Mouse (Mus musculus) neural tube, embryonic 13.5 days (tissue): ENCODE results near the gene Fam214b. TPM values are rescaled to one million over a fixed set of nuclear protein-coding genes. Genes with fewer than 3 reads are reported as not detected.

Source experiments
- ATAC-seq: fragments of 200-750 bp; cut with Nextera tagmentation; 2 replicates; pipeline ENCODE4 v1.8.0; 2017; ENCODE audit warnings: low read depth, mild to moderate bottlenecking, moderate TSS enrichment, moderate library complexity
- H3K27ac ChIP-seq: fragments of 300-500 bp; sonication (generic); replicated peaks from 2 replicates; pipeline ENCODE4 v1.5.1; 2015; ENCODE audit warnings: moderate library complexity, mild to moderate bottlenecking, inconsistent platforms
- H3K27me3 ChIP-seq: fragments of 300-500 bp; sonication (generic); 2 replicates; pipeline ENCODE4 v1.6.1; 2015; ENCODE audit warnings: mild to moderate bottlenecking, inconsistent platforms
- H3K36me3 ChIP-seq: fragments of 300-500 bp; sonication (generic); 2 replicates; pipeline ENCODE4 v1.6.1; 2015; ENCODE audit warnings: mild to moderate bottlenecking, inconsistent platforms
- H3K4me1 ChIP-seq: fragments of 300-500 bp; sonication (generic); replicated peaks from 2 replicates; pipeline ENCODE4 v1.6.1; 2015; ENCODE audit warnings: inconsistent platforms
- H3K4me2 ChIP-seq: fragments of 300-500 bp; sonication (generic); 2 replicates; pipeline ENCODE4 v1.6.1; 2015; ENCODE audit warnings: inconsistent platforms, mild to moderate bottlenecking, moderate library complexity
- H3K4me3 ChIP-seq: fragments of 300-500 bp; sonication (generic); 2 replicates; pipeline ENCODE4 v1.5.1; 2015; ENCODE audit warnings: mild to moderate bottlenecking, inconsistent platforms
- H3K9ac ChIP-seq: fragments of 300-500 bp; sonication (generic); 2 replicates; pipeline ENCODE4 v1.6.1; 2015; ENCODE audit warnings: moderate library complexity, mild to moderate bottlenecking, inconsistent platforms
- H3K9me3 ChIP-seq: fragments of 300-500 bp; sonication (generic); 2 replicates; pipeline ENCODE4 v1.6.1; 2016; ENCODE audit warnings: inconsistent platforms
- WGBS: fragments of 180-500 bp; shearing (Covaris S2); methylation state at CpG from one replicate; pipeline ENCODE4 v1.1.7; 2015; 5-methylcytosine and 5-hydroxymethylcytosine counted together
- polyA plus RNA-seq: library from polyadenylated mRNA; unstranded; fragments of >200 nt; fragmentation: Nextera tagmentation; extraction: Ambion mirVana; gene quantifications from 2 replicates; pipeline ENCODE4 v1.2.1, GENCODE M21; 2015

The Fam214b gene
- polyA plus RNA-seq, 1 experiment from 2014 or later: 29.9 TPM

DNA sequence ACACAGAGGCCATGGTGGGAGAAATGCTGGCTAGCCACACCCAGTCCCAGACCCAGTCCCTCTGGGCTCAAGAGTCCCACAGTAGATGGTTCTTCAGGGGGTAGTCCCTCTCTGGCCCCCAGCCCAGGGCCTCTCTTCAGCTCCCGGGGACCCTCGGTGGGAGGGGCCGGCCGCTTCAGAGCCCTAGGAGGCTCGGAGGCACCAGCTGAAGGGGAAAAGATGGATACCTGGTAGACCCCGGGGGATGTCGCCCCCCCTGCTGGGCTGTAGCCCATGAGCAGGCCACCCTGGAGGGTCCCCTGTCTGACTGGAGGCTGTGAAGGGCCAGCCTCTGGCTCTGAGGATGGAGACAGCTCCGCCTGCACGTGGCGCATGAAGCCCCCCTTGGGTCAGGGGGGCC, 9.7 kb downstream of the Fam214b start:
- Histone ChIP-seq H3K9me3 (no peaks in the 10 kb centered on the region), H3K27me3 (no peaks in the 10 kb centered on the region), H3K27ac (no peak overlapping the region), H3K9ac (no peak overlapping the region), H3K4me3 (no peak overlapping the region), H3K4me1 (peaks cover 48% of the 10 kb centered on the region), H3K4me2 (no peak overlapping the region), H3K36me3 (peaks cover 46% of the 10 kb centered on the region)
- WGBS: 90% methylated on average over 10 of the region's 10 CpGs
- ATAC-seq: no peak

DNA sequence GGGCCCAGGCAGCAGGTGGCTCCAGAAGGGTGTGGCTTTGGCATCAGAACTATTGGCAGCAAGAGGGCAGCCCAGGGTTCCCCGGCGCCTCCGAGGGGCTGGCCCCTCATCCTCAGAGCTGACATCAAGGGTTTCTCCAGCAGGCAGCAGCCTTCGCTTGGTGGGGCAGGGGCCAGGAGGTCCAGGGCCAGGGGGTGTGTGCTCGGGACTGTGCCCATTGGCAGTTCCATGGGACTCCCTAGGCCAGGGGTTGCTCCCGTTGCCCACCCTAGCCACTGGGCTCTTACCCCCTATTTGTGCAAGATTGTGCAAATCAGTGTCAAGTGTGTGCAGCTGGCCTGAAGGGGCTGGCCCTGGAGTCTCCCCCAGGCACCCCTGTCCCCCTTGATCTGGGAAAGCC, 10.2 kb downstream of the Fam214b start:
- H3K27me3 ChIP-seq: no peaks in the 10 kb centered on the region

DNA sequence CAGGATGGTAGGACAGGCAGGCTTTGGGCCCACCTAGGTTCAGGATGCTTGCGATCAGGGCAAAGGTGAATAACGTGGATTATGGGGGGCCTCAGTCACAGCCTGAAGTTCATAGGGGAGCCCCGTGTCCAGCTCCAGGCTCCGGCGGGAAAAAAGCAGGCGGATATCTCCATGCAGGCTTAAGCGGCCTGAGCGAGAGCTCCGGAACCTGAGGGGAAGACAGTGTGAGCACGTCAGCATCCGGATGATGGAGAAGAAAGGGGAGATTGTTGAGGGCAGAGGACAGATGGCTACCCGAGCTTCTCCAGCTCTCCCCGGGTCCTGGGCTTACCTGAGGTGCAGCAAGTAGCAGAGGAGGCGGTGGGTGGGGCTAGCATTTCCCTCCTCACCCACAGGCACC, 12.5 kb downstream of the Fam214b start:
- Histone ChIP-seq H3K9me3 (no peaks in the 10 kb centered on the region), H3K9ac (0 out of 2 replicates have a peak overlapping the region, but pooled peaks have one; percentile 31), H3K27ac (no peak overlapping the region), H3K36me3 (peaks cover 61% of the 10 kb centered on the region), H3K4me1 (peaks cover 42% of the 10 kb centered on the region), H3K4me3 (no peak overlapping the region), H3K4me2 (no peak overlapping the region), H3K27me3 (no peaks in the 10 kb centered on the region)
- 83% methylated on average over 14 of the region's 14 CpGs for WGBS
- no peak for ATAC-seq

More for the DNA sequence above, 10.2 kb downstream of the Fam214b start:
- Histone ChIP-seq H3K4me1 (peaks cover 45% of the 10 kb centered on the region), H3K4me3 (no peak overlapping the region), H3K36me3 (peaks cover 46% of the 10 kb centered on the region), H3K9ac (no peak overlapping the region), H3K9me3 (no peaks in the 10 kb centered on the region), H3K27ac (no peak overlapping the region), H3K4me2 (no peak overlapping the region)
- ATAC-seq: no peak
- 88% methylated on average over 6 of the region's 6 CpGs for WGBS

DNA sequence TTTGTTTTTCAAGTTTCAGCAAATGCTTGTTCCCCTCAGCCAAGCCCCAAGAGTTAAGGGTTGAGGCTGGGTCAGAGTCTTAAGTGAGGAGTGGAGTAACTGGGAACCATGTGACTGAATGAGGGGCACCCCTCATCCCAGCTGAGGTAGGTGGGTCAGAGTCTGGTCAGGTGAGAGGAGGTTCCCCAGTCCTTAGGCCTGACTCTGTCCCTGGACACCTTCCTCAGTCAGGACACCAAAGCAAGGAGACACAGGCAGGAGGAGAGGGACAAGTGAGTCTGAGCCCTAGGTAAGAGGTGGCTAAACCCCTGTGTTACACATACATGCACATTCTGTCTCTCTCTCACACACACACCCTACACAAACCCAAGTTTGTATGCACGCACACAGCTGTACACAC, 13.5 kb downstream of the Fam214b start:
- peak overlapping the region; percentile 5; the same call in 1 of the 2 replicates for H3K9ac ChIP-seq
- H3K4me1 ChIP-seq: peaks cover 32% of the 10 kb centered on the region
- H3K4me2 ChIP-seq: no peak overlapping the region
- peak overlapping the region; percentile 92; the same call in 1 of the 2 replicates for H3K27ac ChIP-seq
- no peak overlapping the region for H3K4me3 ChIP-seq
- H3K36me3 ChIP-seq: peaks cover 70% of the 10 kb centered on the region
- no peak for ATAC-seq
- no peaks in the 10 kb centered on the region for H3K9me3 ChIP-seq
- no peaks in the 10 kb centered on the region for H3K27me3 ChIP-seq
- 92% methylated on average over 1 of the region's 1 CpGs for WGBS

DNA sequence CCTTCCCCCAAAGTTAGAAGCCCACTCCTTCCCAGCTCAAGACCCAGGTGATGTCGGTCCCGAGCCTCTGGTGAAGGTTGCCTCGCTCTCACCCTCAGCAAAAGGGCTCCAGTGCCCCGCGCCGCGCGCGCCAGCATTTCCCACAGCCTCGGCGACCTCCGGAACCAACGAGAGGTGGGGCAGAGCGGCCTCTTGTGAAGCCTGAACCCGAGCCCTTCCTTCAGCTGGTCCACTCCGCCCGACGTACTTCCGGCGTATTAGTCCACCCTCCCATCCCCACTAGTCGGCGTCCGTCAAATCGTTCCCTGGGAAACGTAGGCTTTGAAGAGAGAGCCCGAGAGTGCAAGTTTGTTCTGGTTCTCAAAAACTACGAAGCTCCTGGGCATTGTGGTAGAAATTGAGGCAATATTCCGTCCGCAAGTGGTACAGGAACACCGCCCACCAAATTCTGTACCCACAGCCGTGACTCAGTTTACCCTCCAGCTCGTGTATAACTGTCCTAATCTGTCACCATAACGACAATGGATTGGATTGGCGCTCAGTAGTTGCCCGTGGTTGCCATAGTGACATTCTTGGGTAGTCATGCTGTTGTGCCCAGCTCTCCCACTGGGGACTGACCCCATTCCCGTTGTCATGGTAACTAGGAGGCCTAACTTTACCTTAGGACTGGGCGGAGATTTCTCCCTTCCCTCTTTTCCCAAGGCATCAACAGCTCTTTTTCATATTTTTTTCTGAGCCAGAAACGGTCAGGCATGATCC, 14.6 kb downstream of the Fam214b start, which contains the start of gene Stoml2:
Gene Stoml2, minus strand, starts transcription at position 474 of the 759 bp plus-strand sequence.
- H3K4me3 ChIP-seq: peak within 1 kb of the TSS; percentile 82
- WGBS: under 1% methylated on average over 38 of the region's 38 CpGs
- H3K36me3 ChIP-seq: peaks cover 75% of the 10 kb centered on the region
- H3K4me2 ChIP-seq: peak within 1 kb of the TSS; percentile 72
- peak; percentile 96 for ATAC-seq
- no peaks in the 10 kb centered on the region for H3K9me3 ChIP-seq
- peak within 1 kb of the TSS; percentile 92 for H3K27ac ChIP-seq
- no peaks in the 10 kb centered on the region for H3K27me3 ChIP-seq
- peaks cover 26% of the 10 kb centered on the region for H3K4me1 ChIP-seq
- peak within 1 kb of the TSS; percentile 94 for H3K9ac ChIP-seq

DNA sequence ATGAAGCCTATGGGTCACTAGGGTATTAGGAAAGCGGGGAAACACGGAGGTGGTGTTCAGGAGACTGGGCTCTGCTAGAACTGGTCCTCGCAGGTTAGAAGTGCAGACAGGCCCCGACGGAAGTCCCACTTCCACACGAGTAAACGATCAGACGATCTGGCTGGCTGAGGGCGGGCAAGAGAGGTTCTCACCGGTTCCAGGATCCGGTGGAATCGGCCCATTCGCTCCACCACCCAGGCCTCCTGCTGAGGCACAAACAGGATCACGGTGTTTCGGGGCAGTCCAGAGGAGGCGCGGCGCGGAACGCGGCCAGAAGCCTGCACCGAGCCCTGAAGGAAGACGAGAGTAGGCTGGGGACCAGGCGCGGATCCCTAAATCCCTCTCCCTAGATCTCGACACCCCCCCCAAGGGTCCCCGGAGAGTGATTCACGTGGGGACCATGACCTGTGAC, 15.2 kb downstream of the Fam214b start:
- ATAC-seq: peak; percentile 64; the same call in 1 of the 2 replicates
- Histone ChIP-seq H3K4me2 (peak overlapping the region; percentile 72), H3K9ac (peak overlapping the region; percentile 94), H3K4me1 (peaks cover 26% of the 10 kb centered on the region), H3K27ac (peak overlapping the region; percentile 92), H3K27me3 (no peaks in the 10 kb centered on the region), H3K4me3 (peak overlapping the region; percentile 82), H3K9me3 (no peaks in the 10 kb centered on the region), H3K36me3 (peaks cover 69% of the 10 kb centered on the region)
- WGBS: 2% methylated on average over 28 of the region's 28 CpGs

DNA sequence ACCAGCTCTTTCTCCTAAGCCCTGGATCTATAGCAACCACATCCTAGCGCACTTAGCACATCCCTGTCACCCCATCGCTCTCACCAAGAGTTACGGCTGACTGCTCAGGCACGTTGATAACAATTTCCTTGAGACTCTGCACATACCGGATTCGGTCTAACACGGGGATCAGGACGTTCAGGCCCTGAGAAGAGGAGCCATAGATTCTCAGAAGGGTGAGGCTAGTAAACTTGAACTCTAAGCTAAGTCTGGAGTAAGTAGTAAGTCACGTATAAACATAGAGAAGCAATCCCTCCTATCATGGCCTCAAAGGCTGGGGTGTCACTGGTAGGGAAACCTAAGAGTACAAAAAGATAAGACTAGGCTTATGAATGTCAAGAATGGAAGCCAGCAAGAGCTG, 15.7 kb downstream of the Fam214b start:
- Histone ChIP-seq H3K27ac (no peak overlapping the region), H3K4me3 (peak overlapping the region; percentile 82), H3K4me1 (peaks cover 26% of the 10 kb centered on the region), H3K4me2 (peak overlapping the region; percentile 72), H3K9ac (peak overlapping the region; percentile 94), H3K36me3 (peaks cover 65% of the 10 kb centered on the region), H3K9me3 (no peaks in the 10 kb centered on the region), H3K27me3 (no peaks in the 10 kb centered on the region)
- 76% methylated on average over 9 of the region's 9 CpGs for WGBS
- ATAC-seq: no peak

DNA sequence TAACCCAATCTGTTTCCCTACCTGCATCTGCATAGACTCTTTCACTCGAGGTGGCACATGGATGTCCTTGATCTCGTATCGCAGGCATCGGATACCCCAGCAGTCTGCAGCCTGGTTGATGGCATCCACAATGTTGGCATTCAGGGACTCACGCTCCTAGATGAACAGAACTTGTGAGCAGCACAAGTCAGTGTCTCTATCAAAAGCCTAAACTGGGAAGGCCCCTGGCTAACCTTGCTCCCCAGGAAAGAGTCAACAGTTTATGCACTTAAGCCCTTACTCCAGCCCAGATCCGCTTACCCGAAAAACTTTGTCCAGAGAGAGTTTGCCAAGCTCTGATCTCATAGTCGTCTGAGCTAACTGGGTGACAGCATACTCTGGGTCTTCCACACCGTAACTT, 16.3 kb downstream of the Fam214b start:
- peaks cover 30% of the 10 kb centered on the region for H3K4me1 ChIP-seq
- no peak for ATAC-seq
- no peak overlapping the region for H3K27ac ChIP-seq
- H3K36me3 ChIP-seq: peaks cover 59% of the 10 kb centered on the region
- H3K27me3 ChIP-seq: no peaks in the 10 kb centered on the region
- H3K9ac ChIP-seq: peak overlapping the region; percentile 94; the same call in 1 of the 2 replicates
- 97% methylated on average over 9 of the region's 9 CpGs for WGBS
- no peak overlapping the region for H3K4me3 ChIP-seq
- no peaks in the 10 kb centered on the region for H3K9me3 ChIP-seq
- peak overlapping the region; percentile 72; the same call in 1 of the 2 replicates for H3K4me2 ChIP-seq

DNA sequence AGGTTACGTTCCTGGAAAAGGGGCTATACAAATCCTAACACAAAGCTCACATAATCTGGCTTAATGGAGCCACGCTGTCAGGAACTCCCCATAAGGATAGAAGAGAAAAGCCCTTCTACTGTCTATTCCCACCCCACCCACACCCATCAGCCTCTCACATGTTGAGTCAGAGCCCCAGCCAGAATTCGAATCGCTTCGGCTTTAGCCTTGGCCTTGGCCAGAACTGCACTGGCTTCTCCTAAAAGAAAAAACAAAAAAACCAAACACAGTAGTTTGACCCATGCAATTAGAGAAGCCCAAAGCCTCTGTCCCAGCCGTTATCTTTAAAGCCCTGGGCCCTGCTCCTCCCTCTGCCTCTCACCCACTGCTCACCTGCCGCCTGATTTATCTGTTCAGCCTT, 16.9 kb downstream of the Fam214b start:
- Histone ChIP-seq H3K9ac (no peak overlapping the region), H3K27ac (no peak overlapping the region), H3K27me3 (no peaks in the 10 kb centered on the region), H3K4me1 (peaks cover 37% of the 10 kb centered on the region), H3K4me3 (no peak overlapping the region), H3K36me3 (peaks cover 53% of the 10 kb centered on the region), H3K4me2 (no peak overlapping the region), H3K9me3 (no peaks in the 10 kb centered on the region)
- WGBS: 97% methylated on average over 7 of the region's 7 CpGs
- no peak for ATAC-seq

DNA sequence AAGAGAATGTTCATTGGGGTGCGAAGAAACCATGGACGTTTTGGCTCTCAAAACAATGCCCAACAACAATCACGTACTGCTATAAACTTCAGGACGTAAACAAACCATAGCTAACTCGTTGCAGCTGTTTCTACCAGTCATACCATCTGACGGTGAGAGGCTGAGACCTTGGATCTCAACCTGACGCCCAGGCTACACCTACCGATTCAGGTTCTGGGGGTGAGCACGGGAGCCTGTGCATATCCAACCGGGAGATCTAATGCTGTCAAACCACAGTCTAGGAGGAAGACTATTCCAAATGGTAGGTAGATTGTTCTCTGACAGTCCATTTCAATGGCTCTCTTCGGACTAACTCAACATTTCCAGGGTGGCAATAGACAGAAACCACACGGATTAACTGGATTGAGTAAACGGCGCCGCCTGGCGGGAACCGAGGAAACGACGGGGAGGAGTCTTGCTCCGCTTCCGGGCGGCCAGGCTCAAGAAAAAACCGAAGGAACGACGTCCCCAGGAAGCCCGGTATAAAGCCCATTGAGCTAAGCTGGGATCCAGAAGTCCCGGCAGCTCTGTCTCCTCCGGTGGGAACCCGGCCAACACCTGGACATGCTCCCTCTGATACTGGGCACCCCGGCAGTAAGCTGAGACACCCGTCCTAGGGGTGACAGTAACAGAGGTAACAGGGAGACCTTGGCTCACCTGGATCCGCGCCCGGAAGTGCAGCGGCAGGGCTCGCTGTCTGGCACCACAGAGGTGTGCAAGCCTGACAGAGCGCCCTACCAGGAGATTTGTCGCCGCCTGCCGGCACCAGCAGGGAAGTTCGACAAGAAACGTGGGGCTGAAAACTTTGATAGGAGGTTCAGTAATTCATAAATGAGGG, 20.7 kb downstream of the Fam214b start, which contains the start of gene Pigo:
Gene Pigo, minus strand, starts transcription at position 736 of the 877 bp plus-strand sequence.
- Histone ChIP-seq H3K27ac (peak within 1 kb of the TSS; percentile 92), H3K27me3 (no peaks in the 10 kb centered on the region), H3K36me3 (peaks cover 68% of the 10 kb centered on the region), H3K9me3 (no peaks in the 10 kb centered on the region), H3K4me1 (peaks cover 24% of the 10 kb centered on the region), H3K4me2 (peak within 1 kb of the TSS; percentile 72), H3K4me3 (peak within 1 kb of the TSS; percentile 65), H3K9ac (peak within 1 kb of the TSS; percentile 75)
- WGBS: 9% methylated on average over 42 of the region's 42 CpGs
- peak; percentile 92 for ATAC-seq

DNA sequence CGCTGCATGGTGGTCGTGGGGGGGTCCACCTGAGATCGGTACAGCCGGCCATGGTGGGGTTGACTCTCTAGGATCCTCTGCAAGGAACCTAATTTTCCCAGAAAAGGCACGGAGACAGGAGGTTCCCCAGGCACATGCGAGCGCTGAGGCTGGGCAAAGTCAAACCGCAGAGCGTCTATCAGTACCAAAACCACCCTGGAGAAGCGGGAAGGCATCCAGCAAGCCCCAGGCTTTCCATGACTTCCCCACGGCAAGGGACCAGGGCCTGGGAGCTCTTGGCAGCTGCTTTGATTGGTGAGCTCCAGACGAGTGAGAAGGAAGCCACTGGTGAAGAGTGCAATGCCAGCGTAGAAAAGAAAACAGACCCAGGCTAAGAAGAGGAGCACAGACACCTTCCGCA, 21.3 kb downstream of the Fam214b start:
- ATAC-seq: no peak
- Histone ChIP-seq H3K4me1 (peaks cover 17% of the 10 kb centered on the region), H3K9ac (peak overlapping the region; percentile 75), H3K36me3 (peaks cover 73% of the 10 kb centered on the region), H3K4me3 (peak overlapping the region; percentile 65), H3K27ac (peak overlapping the region; percentile 92; the same call in 1 of the 2 replicates), H3K27me3 (no peaks in the 10 kb centered on the region), H3K4me2 (peak overlapping the region; percentile 72), H3K9me3 (no peaks in the 10 kb centered on the region)
- WGBS: 84% methylated on average over 14 of the region's 14 CpGs

DNA sequence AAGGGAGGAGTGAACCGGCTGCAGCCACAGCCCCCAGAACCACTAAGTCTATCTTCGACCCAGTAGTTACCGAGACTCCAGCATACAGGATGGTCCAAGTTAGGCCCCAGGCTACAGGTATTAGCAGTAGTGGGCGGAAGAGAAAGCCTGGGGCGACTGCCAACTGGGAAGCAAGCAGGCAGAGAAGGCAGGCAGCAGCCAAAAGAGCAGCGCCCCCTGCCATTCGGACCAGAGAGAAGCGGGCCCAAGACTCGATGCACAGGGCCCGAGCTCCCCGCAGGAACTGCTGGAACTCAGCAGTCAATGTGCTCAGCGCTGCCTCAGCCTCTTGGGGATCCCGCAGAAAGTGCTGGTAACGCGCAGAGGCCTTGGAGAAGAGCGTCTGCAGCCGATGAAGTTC, 24.7 kb downstream of the Fam214b start:
- peaks cover 14% of the 10 kb centered on the region for H3K4me1 ChIP-seq
- H3K9me3 ChIP-seq: no peaks in the 10 kb centered on the region
- no peaks in the 10 kb centered on the region for H3K27me3 ChIP-seq
- no peak overlapping the region for H3K9ac ChIP-seq
- no peak overlapping the region for H3K27ac ChIP-seq
- H3K36me3 ChIP-seq: peaks cover 71% of the 10 kb centered on the region
- H3K4me3 ChIP-seq: no peak overlapping the region
- H3K4me2 ChIP-seq: no peak overlapping the region
- no peak for ATAC-seq
- WGBS: 76% methylated on average over 17 of the region's 17 CpGs
